Mouse (Mus musculus): ENCODE results near the gene Pex16. TPM values are rescaled to one million over a fixed set of nuclear protein-coding genes. Genes with fewer than 3 reads are reported as not detected.

Gene Pex16
- polyA plus RNA-seq, 1 experiment from 2014 or later = 35.7 TPM

- Histone ChIP-seq H3K4me3 (ENCODE audit: low read length) (no peak overlapping the region), H3K36me3 (ENCODE audit: insufficient read depth, low read length) (peaks cover 31% of the 10 kb centered on the region), H3K9me3 (ENCODE audit: low read length) (no peaks in the 10 kb centered on the region), H3K27ac (ENCODE audit: low read length) (no peak overlapping the region), H3K9ac (replicated peaks; ENCODE audit: low read length) (no peak overlapping the region), H3K27me3 (ENCODE audit: insufficient read depth, low read length) (no peaks in the 10 kb centered on the region), H3K4me2 (replicated peaks; ENCODE audit: low read depth, low read length) (no peak overlapping the region), H3K4me1 (ENCODE audit: insufficient read depth, low read length) (peaks cover 11% of the 10 kb centered on the region)
- WGBS = 79% methylated on average over 4 of the region's 4 CpGs
- ATAC-seq (ENCODE audit: low FRiP score, low TSS enrichment) = no peak
Observed at GRCm38 (mm10) chr2:92364086-92364485, 10.4 kb upstream of the Pex16 start.

- Histone ChIP-seq H3K9ac (replicated peaks; ENCODE audit: low read length) (no peak overlapping the region), H3K4me2 (replicated peaks; ENCODE audit: low read depth, low read length) (no peak overlapping the region), H3K36me3 (ENCODE audit: insufficient read depth, low read length) (peaks cover 19% of the 10 kb centered on the region), H3K4me1 (ENCODE audit: insufficient read depth, low read length) (peaks cover 17% of the 10 kb centered on the region), H3K27me3 (ENCODE audit: insufficient read depth, low read length) (0 out of 2 replicates have a peak, but pooled peaks cover 7% of the 10 kb centered on the region), H3K27ac (ENCODE audit: low read length) (no peak overlapping the region), H3K4me3 (ENCODE audit: low read length) (no peak overlapping the region), H3K9me3 (ENCODE audit: low read length) (no peaks in the 10 kb centered on the region)
- no peak for ATAC-seq (ENCODE audit: low FRiP score, low TSS enrichment)
- WGBS = 91% methylated on average over 10 of the region's 10 CpGs
Observed at GRCm38 (mm10) chr2:92365568-92365967, 8.9 kb upstream of the Pex16 start.

DNA sequence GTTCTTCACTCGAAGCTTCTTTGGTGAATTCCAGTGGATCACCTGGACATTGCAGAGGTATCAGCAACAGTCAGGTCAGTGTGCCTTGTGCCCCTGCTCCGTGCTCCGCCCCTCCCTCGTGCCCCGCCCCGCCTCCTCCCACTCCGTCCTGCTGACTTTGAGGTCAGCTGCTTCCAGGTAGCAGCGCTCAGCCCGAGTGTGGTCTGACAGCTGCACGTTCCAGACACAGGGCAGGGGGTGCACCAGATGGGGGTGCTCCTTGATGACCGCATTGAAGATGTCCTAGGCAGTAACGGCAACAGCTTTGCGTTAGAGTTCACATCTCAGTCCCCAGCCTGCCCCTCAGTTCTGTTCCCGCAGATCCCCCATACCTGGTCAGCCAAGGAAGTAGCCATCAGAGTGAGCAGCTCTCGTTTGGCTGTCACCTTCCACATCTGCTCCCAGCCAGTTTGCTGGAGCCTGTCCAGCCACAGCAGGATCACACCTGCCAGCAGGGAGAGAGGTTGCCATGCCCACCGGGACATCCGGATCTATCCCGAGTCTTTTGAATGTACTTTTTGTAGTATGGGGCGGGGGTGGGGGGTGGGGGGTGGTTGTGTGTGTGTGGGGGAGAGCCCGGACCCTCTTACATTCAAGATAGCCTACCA lies 7.0 kb upstream of the Pex16 start:
- H3K9ac ChIP-seq (replicated peaks; ENCODE audit: low read length) = no peak overlapping the region
- H3K4me1 ChIP-seq (ENCODE audit: insufficient read depth, low read length) = peaks cover 31% of the 10 kb centered on the region
- peaks cover 14% of the 10 kb centered on the region for H3K36me3 ChIP-seq (ENCODE audit: insufficient read depth, low read length)
- H3K4me2 ChIP-seq (replicated peaks; ENCODE audit: low read depth, low read length) = no peak overlapping the region
- no peak overlapping the region for H3K4me3 ChIP-seq (ENCODE audit: low read length)
- no peak for ATAC-seq (ENCODE audit: low FRiP score, low TSS enrichment)
- WGBS = 35% methylated on average over 20 of the region's 20 CpGs
- H3K27ac ChIP-seq (ENCODE audit: low read length) = no peak overlapping the region
- H3K27me3 ChIP-seq (ENCODE audit: insufficient read depth, low read length) = 0 out of 2 replicates have a peak, but pooled peaks cover 7% of the 10 kb centered on the region
- H3K9me3 ChIP-seq (ENCODE audit: low read length) = no peaks in the 10 kb centered on the region

DNA sequence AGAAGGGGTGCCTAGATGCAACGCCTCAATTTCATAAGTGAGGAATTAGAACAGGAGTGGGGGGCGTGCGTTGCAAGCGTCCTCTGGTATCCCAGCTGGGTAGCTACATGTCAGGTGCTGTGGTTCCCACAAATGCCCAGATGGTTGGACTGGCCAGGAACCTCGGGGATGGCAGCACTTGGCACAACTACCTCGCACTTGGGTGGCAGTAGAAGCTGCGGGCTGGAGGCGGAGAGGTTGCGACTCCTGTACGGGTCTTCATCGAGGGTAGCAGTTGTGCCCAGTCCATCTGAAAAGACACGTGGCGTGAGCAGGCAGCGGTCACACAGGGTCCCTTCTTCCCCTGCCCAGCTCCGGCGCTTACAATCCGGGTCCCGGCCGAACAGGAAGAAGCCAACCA lies 4.1 kb upstream of the Pex16 start:
- H3K27ac ChIP-seq (ENCODE audit: low read length) = peak overlapping the region; percentile 96
- peak overlapping the region; percentile 59 for H3K4me3 ChIP-seq (ENCODE audit: low read length)
- peaks cover 5% of the 10 kb centered on the region for H3K36me3 ChIP-seq (ENCODE audit: insufficient read depth, low read length)
- WGBS = 9% methylated on average over 19 of the region's 19 CpGs
- H3K9ac ChIP-seq (replicated peaks; ENCODE audit: low read length) = peak overlapping the region; percentile 71
- H3K4me1 ChIP-seq (ENCODE audit: insufficient read depth, low read length) = peaks cover 50% of the 10 kb centered on the region
- ATAC-seq (ENCODE audit: low FRiP score, low TSS enrichment) = peak; percentile 0; the same call in 1 of the 2 replicates
- peak overlapping the region; percentile 69 for H3K4me2 ChIP-seq (replicated peaks; ENCODE audit: low read depth, low read length)
- 0 out of 2 replicates have a peak, but pooled peaks cover 7% of the 10 kb centered on the region for H3K27me3 ChIP-seq (ENCODE audit: insufficient read depth, low read length)
- no peaks in the 10 kb centered on the region for H3K9me3 ChIP-seq (ENCODE audit: low read length)

GRCm38 (mm10) chr2:92370821-92371805 lies 3.4 kb upstream of the Pex16 start:
- Histone ChIP-seq H3K4me1 (ENCODE audit: insufficient read depth, low read length) (peaks cover 55% of the 10 kb centered on the region), H3K4me2 (replicated peaks; ENCODE audit: low read depth, low read length) (peak overlapping the region; percentile 69), H3K27ac (ENCODE audit: low read length) (peak overlapping the region; percentile 96), H3K9ac (replicated peaks; ENCODE audit: low read length) (peak overlapping the region; percentile 71), H3K27me3 (ENCODE audit: insufficient read depth, low read length) (0 out of 2 replicates have a peak, but pooled peaks cover 7% of the 10 kb centered on the region), H3K36me3 (ENCODE audit: insufficient read depth, low read length) (no peaks in the 10 kb centered on the region), H3K4me3 (ENCODE audit: low read length) (peak overlapping the region; percentile 59), H3K9me3 (ENCODE audit: low read length) (no peaks in the 10 kb centered on the region)
- 1% methylated on average over 45 of the region's 45 CpGs for WGBS
- ATAC-seq (ENCODE audit: low FRiP score, low TSS enrichment) = peak; percentile 69

GRCm38 (mm10) chr2:92371971-92372690 lies 2.3 kb upstream of the Pex16 start:
- Histone ChIP-seq H3K9ac (replicated peaks; ENCODE audit: low read length) (peak overlapping the region; percentile 71), H3K4me3 (ENCODE audit: low read length) (no peak overlapping the region), H3K27me3 (ENCODE audit: insufficient read depth, low read length) (0 out of 2 replicates have a peak, but pooled peaks cover 7% of the 10 kb centered on the region), H3K9me3 (ENCODE audit: low read length) (no peaks in the 10 kb centered on the region), H3K4me2 (replicated peaks; ENCODE audit: low read depth, low read length) (peak overlapping the region; percentile 69; the same call in 1 of the 2 replicates), H3K27ac (ENCODE audit: low read length) (peak overlapping the region; percentile 96), H3K36me3 (ENCODE audit: insufficient read depth, low read length) (no peaks in the 10 kb centered on the region), H3K4me1 (ENCODE audit: insufficient read depth, low read length) (peaks cover 57% of the 10 kb centered on the region)
- WGBS = 26% methylated on average over 10 of the region's 10 CpGs
- ATAC-seq (ENCODE audit: low FRiP score, low TSS enrichment) = no peak

GRCm38 (mm10) chr2:92372767-92373436 lies 1.6 kb upstream of the Pex16 start:
- Histone ChIP-seq H3K4me1 (ENCODE audit: insufficient read depth, low read length) (peaks cover 57% of the 10 kb centered on the region), H3K9me3 (ENCODE audit: low read length) (no peaks in the 10 kb centered on the region), H3K4me2 (replicated peaks; ENCODE audit: low read depth, low read length) (peak overlapping the region; percentile 69; the same call in 1 of the 2 replicates), H3K4me3 (ENCODE audit: low read length) (no peak overlapping the region), H3K27me3 (ENCODE audit: insufficient read depth, low read length) (0 out of 2 replicates have a peak, but pooled peaks cover 7% of the 10 kb centered on the region), H3K9ac (replicated peaks; ENCODE audit: low read length) (peak overlapping the region; percentile 35), H3K36me3 (ENCODE audit: insufficient read depth, low read length) (no peaks in the 10 kb centered on the region), H3K27ac (ENCODE audit: low read length) (peak overlapping the region; percentile 96)
- ATAC-seq (ENCODE audit: low FRiP score, low TSS enrichment) = no peak
- WGBS = 37% methylated on average over 9 of the region's 9 CpGs

DNA sequence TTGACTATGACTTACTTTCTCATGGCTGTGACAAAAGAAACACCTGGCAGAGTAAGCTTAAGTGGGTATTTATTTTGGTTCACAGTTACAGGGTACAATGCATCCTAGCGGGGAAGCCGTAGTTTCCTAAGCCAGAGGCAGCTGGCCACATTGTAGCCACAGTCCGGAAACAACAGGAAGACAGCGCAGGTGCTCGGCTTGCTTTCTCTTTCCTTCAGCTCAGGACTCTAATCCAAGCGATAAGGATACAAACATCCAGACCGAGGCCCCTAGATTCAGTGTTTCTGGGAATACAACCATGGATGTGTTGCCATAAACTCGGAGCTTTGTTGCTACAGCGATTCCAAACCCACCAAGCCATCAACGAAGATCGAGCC lies 1.1 kb upstream of the Pex16 start:
- Histone ChIP-seq H3K9ac (replicated peaks; ENCODE audit: low read length) (no peak overlapping the region), H3K4me3 (ENCODE audit: low read length) (no peak overlapping the region), H3K4me2 (replicated peaks; ENCODE audit: low read depth, low read length) (no peak overlapping the region), H3K27ac (ENCODE audit: low read length) (peak overlapping the region; percentile 96), H3K36me3 (ENCODE audit: insufficient read depth, low read length) (no peaks in the 10 kb centered on the region), H3K4me1 (ENCODE audit: insufficient read depth, low read length) (peaks cover 57% of the 10 kb centered on the region), H3K27me3 (ENCODE audit: insufficient read depth, low read length) (0 out of 2 replicates have a peak, but pooled peaks cover 7% of the 10 kb centered on the region), H3K9me3 (ENCODE audit: low read length) (no peaks in the 10 kb centered on the region)
- 74% methylated on average over 11 of the region's 11 CpGs for WGBS
- ATAC-seq (ENCODE audit: low FRiP score, low TSS enrichment) = no peak

DNA sequence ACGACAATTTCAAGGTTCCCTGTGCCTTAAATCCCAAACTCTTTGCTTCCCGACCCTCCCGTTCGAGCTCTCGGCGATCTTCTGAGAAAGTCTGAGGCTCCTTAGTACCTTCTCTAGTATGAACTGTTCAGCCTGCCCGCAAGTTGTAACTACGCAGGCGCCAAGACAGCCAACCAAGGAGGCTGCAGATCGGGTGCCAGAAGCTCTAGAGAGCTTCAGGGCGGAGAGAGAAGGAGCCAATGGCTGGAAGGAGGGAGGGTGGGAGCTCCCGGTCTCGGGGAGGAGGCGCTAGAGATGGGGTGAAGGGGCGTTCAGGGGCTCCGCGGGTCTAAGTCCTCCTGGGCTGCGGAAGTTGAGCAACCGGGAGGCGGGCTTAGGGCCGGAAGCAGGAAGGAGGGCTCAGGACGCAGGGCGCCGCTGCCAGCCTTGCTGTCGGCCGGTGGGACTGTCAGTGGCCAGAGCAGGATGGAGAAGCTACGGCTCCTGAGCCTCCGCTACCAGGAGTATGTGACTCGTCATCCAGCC lies 685 bp downstream of the Pex16 start:
- Histone ChIP-seq H3K27ac (ENCODE audit: low read length) (peak overlapping the region; percentile 95), H3K4me1 (ENCODE audit: insufficient read depth, low read length) (peaks cover 45% of the 10 kb centered on the region), H3K27me3 (ENCODE audit: insufficient read depth, low read length) (0 out of 2 replicates have a peak, but pooled peaks cover 2% of the 10 kb centered on the region), H3K4me3 (ENCODE audit: low read length) (peak overlapping the region; percentile 77), H3K9ac (replicated peaks; ENCODE audit: low read length) (peak overlapping the region; percentile 69), H3K36me3 (ENCODE audit: insufficient read depth, low read length) (peaks cover 13% of the 10 kb centered on the region), H3K4me2 (replicated peaks; ENCODE audit: low read depth, low read length) (peak overlapping the region; percentile 90), H3K9me3 (ENCODE audit: low read length) (no peaks in the 10 kb centered on the region)
- WGBS = under 1% methylated on average over 29 of the region's 29 CpGs
- ATAC-seq (ENCODE audit: low FRiP score, low TSS enrichment) = peak; percentile 90

All from kidney, embryonic 16.5 days (tissue).